Mouse (Mus musculus) liver, postnatal 0 days (tissue): ENCODE measurements around the gene Zfp981. TPM values are rescaled to one million over a fixed set of nuclear protein-coding genes. Genes with fewer than 3 reads are reported as not detected.
A peak's percentile ranks its signal among the peaks of the same experiment; 100 is the strongest.
"Not testable (repeated sequence)": the region's sequence is repeated elsewhere in the genome, so short reads cannot be mapped to it uniquely, and the experiment has no call there.

Experiments used
- ATAC-seq: fragments of 200-750 bp; cut with Nextera tagmentation; 2 replicates; pipeline ENCODE4 v1.8.0; 2017; ENCODE audit warnings: mild to moderate bottlenecking, moderate library complexity
- DNase-seq: peaks from one replicate; pipeline ENCODE4 v3.0.0-alpha.2; 2016
- H3K27ac ChIP-seq: fragments of 300-500 bp; sonication (generic); 2 replicates; pipeline ENCODE4 v1.5.1; 2014; ENCODE audit warnings: antibody characterized with exemption, moderate library complexity, mild to moderate bottlenecking, low read depth
- H3K27me3 ChIP-seq: fragments of 300-500 bp; sonication (generic); 2 replicates; pipeline ENCODE4 v1.6.1; 2014; ENCODE audit warnings: low read length, control low read depth, mixed read lengths; ENCODE audit not compliant: insufficient read depth
- H3K36me3 ChIP-seq: fragments of 300-500 bp; sonication (generic); replicated peaks from 2 replicates; pipeline ENCODE4 v1.6.1; 2014; ENCODE audit warnings: mild to moderate bottlenecking, control low read depth, low read length, moderate library complexity, mixed read lengths; ENCODE audit not compliant: insufficient read depth
- H3K4me1 ChIP-seq: fragments of 300-500 bp; sonication (generic); 2 replicates; pipeline ENCODE4 v1.6.1; 2014; ENCODE audit warnings: antibody characterized with exemption, mild to moderate bottlenecking, control low read depth; ENCODE audit not compliant: insufficient read depth
- H3K4me2 ChIP-seq: fragments of 300-500 bp; sonication (generic); 2 replicates; pipeline ENCODE4 v1.6.1; 2014; ENCODE audit warnings: low read depth, mild to moderate bottlenecking, low read length, moderate library complexity, mixed read lengths
- H3K4me3 ChIP-seq: fragments of 300-500 bp; sonication (generic); 2 replicates; pipeline ENCODE4 v1.5.1; 2014; ENCODE audit warnings: low read depth, low read length
- H3K9ac ChIP-seq: fragments of 300-500 bp; sonication (generic); replicated peaks from 2 replicates; pipeline ENCODE4 v1.6.1; 2014; ENCODE audit warnings: mild to moderate bottlenecking, moderate library complexity
- H3K9me3 ChIP-seq: fragments of 300-500 bp; sonication (generic); 2 replicates; pipeline ENCODE4 v1.6.1; 2016; ENCODE audit warnings: mild to moderate bottlenecking, control low read depth, low read length, mixed read lengths
- CTCF ChIP-seq: sonication (generic); IDR thresholded peaks from 2 replicates; pipeline ENCODE4 v1.5.1; 2016; ENCODE audit warnings: antibody characterized with exemption, low read depth
- EP300 ChIP-seq: IDR thresholded peaks from 2 replicates; pipeline ENCODE4 v1.6.1; 2016; ENCODE audit warnings: antibody characterized with exemption, low read depth, mild to moderate bottlenecking
- WGBS: fragments of 180-500 bp; shearing (Covaris S2); extraction: QIAGEN DNeasy Blood & Tissue Kit; methylation state at CpG from one replicate; pipeline ENCODE4 v1.1.7; 2014; ENCODE audit not compliant: insufficient replicate concordance; 5-methylcytosine and 5-hydroxymethylcytosine counted together
- polyA plus RNA-seq: library from polyadenylated mRNA; unstranded; fragments of >200 nt; fragmentation: Nextera tagmentation; extraction: Ambion mirVana; gene quantifications from 2 replicates; pipeline ENCODE4 v1.2.1, GENCODE M21; 2015

Gene Zfp981
- polyA plus RNA-seq, 1 experiment from 2014 or later = not detected

- H3K27ac ChIP-seq = no peak overlapping the region
- no peaks in the 10 kb centered on the region for H3K36me3 ChIP-seq
- no peak overlapping the region for H3K9ac ChIP-seq
- no peak overlapping the region for H3K4me3 ChIP-seq
- H3K4me2 ChIP-seq = no peak overlapping the region
- no peak for DNase-seq
- peaks cover 29% of the 10 kb centered on the region for H3K9me3 ChIP-seq
- no peaks in the 10 kb centered on the region for H3K27me3 ChIP-seq
- H3K4me1 ChIP-seq = no peaks in the 10 kb centered on the region
- TF ChIP-seq EP300 (no peak), CTCF (no peak)
- ATAC-seq = no peak
These were observed 9.4 kb upstream of the Zfp981 start for GRCm38 (mm10) chr4:146492439-146492838.

- no peak; the same call in 1 of the 2 replicates for ATAC-seq
- H3K4me2 ChIP-seq = no peak overlapping the region
- 30% methylated on average over 1 of the region's 1 CpGs for WGBS
- no peak overlapping the region for H3K4me3 ChIP-seq
- no peak for DNase-seq
- no peaks in the 10 kb centered on the region for H3K36me3 ChIP-seq
- no peak overlapping the region for H3K27ac ChIP-seq
- H3K9me3 ChIP-seq = peaks cover 32% of the 10 kb centered on the region
- H3K4me1 ChIP-seq = no peaks in the 10 kb centered on the region
- TF ChIP-seq EP300 (no peak), CTCF (no peak)
- no peak overlapping the region for H3K9ac ChIP-seq
- no peaks in the 10 kb centered on the region for H3K27me3 ChIP-seq
These were observed 9.0 kb upstream of the Zfp981 start for GRCm38 (mm10) chr4:146492851-146493250.

GRCm38 (mm10) chr4:146493319-146493907 lies 8.4 kb upstream of the Zfp981 start:
- 0 out of 2 replicates have a peak, but pooled peaks have one; percentile 5 for TF ChIP-seq EP300
- H3K36me3 ChIP-seq, H3K27me3 ChIP-seq, H3K27ac ChIP-seq, H3K4me1 ChIP-seq, H3K4me3 ChIP-seq, H3K4me2 ChIP-seq, H3K9ac ChIP-seq, DNase-seq, ATAC-seq: not testable (repeated sequence)
- 80% methylated on average over 6 of the region's 6 CpGs for WGBS
- peaks cover 37% of the 10 kb centered on the region for H3K9me3 ChIP-seq

DNA sequence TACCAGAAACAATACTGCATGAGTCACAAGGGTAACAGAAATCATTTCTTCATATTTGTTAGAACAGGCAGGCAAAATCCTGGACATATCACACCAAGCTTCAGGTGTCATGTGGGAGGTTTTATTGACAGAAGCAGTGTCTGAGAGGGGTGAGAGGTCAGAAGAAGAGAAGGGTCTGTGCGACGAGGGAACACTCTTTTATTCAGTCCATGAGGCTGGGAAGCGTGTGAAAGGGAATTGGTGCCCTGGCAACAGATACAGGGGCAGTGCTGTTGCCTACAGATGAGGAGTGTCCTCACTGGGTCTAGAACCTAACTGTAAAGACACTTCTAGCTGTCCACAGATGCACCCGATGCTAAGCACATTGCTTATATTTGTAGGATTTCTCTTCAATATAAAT lies 6.8 kb upstream of the Zfp981 start:
- WGBS = 65% methylated on average over 4 of the region's 4 CpGs
- Histone ChIP-seq H3K4me1 (no peaks in the 10 kb centered on the region), H3K36me3 (no peaks in the 10 kb centered on the region), H3K4me3 (no peak overlapping the region), H3K9ac (no peak overlapping the region), H3K27me3 (no peaks in the 10 kb centered on the region), H3K27ac (no peak overlapping the region), H3K9me3 (peaks cover 38% of the 10 kb centered on the region), H3K4me2 (no peak overlapping the region)
- no peak for DNase-seq
- no peak for TF ChIP-seq EP300
- TF ChIP-seq CTCF = no peak
- no peak for ATAC-seq

GRCm38 (mm10) chr4:146497695-146498275 lies 4.0 kb upstream of the Zfp981 start:
- H3K4me1 ChIP-seq, H3K9ac ChIP-seq, H3K4me3 ChIP-seq, H3K27me3 ChIP-seq, ATAC-seq, H3K27ac ChIP-seq, H3K36me3 ChIP-seq, DNase-seq, H3K4me2 ChIP-seq: not testable (repeated sequence)
- H3K9me3 ChIP-seq = peaks cover 28% of the 10 kb centered on the region
- 70% methylated on average over 9 of the region's 9 CpGs for WGBS

DNA sequence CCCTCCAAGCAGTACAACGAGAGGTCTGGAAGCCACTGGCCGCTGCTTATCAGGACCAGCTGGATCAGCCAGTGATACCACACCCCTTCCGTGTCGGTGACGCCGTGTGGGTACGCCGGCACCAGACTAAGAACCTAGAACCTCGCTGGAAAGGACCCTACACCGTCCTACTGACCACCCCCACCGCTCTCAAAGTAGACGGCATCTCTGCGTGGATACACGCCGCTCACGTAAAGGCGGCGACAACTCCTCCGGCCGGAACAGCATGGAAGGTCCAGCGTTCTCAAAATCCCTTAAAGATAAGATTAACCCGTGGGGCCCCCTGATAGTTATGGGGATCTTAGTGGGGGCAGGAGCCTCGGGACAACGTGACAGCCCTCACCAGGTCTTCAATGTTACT lies 7.2 kb downstream of the Zfp981 start:
- DNase-seq, H3K27ac ChIP-seq, ATAC-seq, H3K4me1 ChIP-seq, H3K4me3 ChIP-seq, H3K4me2 ChIP-seq, H3K9me3 ChIP-seq, H3K27me3 ChIP-seq, H3K36me3 ChIP-seq, H3K9ac ChIP-seq: not testable (repeated sequence)
- 84% methylated on average over 20 of the region's 24 CpGs for WGBS

DNA sequence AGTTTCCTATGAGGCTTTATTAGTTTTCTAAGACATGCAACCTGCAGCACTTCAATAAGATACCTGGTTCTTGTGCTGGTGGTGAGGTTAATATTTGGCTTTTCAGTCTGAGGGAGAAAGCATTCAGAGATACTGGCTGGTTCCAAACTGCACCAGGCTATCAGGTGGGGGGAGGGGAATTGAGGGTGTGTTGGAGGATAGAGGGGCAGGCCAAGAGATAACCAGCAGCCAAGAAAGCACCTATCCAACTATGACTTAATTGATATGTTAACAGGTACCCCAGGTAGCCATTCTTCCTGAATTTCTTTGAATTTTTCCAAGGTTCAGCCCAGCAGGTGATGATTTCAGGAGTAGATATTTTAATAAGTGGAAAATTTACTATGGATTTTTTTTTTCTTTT lies 10.0 kb downstream of the Zfp981 start:
- H3K4me3 ChIP-seq, DNase-seq, H3K36me3 ChIP-seq, H3K9ac ChIP-seq, ATAC-seq, H3K27ac ChIP-seq, H3K27me3 ChIP-seq, H3K4me2 ChIP-seq, H3K4me1 ChIP-seq: not testable (repeated sequence)
- peaks cover 20% of the 10 kb centered on the region for H3K9me3 ChIP-seq
